23 mouse cellular contexts compared by ENCODE assay signal in genomic region chr17:58104505-58104904, GRCm38 (mm10).
DNase-seq lines count a peak whose midpoint lies in the region; ATAC-seq and TF ChIP-seq lines count a peak whose summit lies in the region.
"Had no signal": no experiment of that assay in that cellular context is flagged by ENCODE, and none has a peak within 500 bp of the region (broad histone marks: within the 10 kb centered on the region; RNA-seq: fewer than 3 reads in every experiment).

No protein-coding gene starts in this region.

- H3K9me3 ChIP-seq in midbrain, embryonic 11.5 days (ENCODE audit: control insufficient read depth, low read length) = no peaks in the 10 kb centered on the region
- no peaks in the 10 kb centered on the region for H3K9me3 ChIP-seq in midbrain, embryonic 10.5 days (replicated peaks)
- H3K9me3 ChIP-seq in midbrain, embryonic 13.5 days = no peaks in the 10 kb centered on the region
- H3K9me3 ChIP-seq in midbrain, postnatal 0 days (ENCODE audit: low read length) = no peaks in the 10 kb centered on the region
- no peaks in the 10 kb centered on the region for H3K9me3 ChIP-seq in midbrain, embryonic 14.5 days (ENCODE audit: control insufficient read depth, low read length)
- H3K9me3 ChIP-seq: embryonic facial prominence, embryonic 10.5 days; embryonic facial prominence, embryonic 12.5 days; forebrain, embryonic 13.5 days; forebrain, embryonic 15.5 days; G1E had no signal

- no peaks in the 10 kb centered on the region for H3K36me3 ChIP-seq in midbrain, embryonic 11.5 days (ENCODE audit: control insufficient read depth, insufficient read depth, low read length)
- H3K36me3 ChIP-seq in midbrain, embryonic 10.5 days = no peaks in the 10 kb centered on the region
- no peaks in the 10 kb centered on the region for H3K36me3 ChIP-seq in midbrain, embryonic 13.5 days
- H3K36me3 ChIP-seq in midbrain, postnatal 0 days (ENCODE audit: insufficient read depth, low read length) = no peaks in the 10 kb centered on the region
- H3K36me3 ChIP-seq in midbrain, embryonic 14.5 days (ENCODE audit: control insufficient read depth, insufficient read depth, low read length) = no peaks in the 10 kb centered on the region
- H3K36me3 ChIP-seq: embryonic facial prominence, embryonic 10.5 days; embryonic facial prominence, embryonic 12.5 days; forebrain, embryonic 15.5 days; G1E had no signal

- no peak overlapping the region for H3K27ac ChIP-seq in midbrain, embryonic 11.5 days (ENCODE audit: low read depth, low read length)
- H3K27ac ChIP-seq in midbrain, embryonic 10.5 days (replicated peaks) = no peak overlapping the region
- no peak overlapping the region for H3K27ac ChIP-seq in midbrain, embryonic 13.5 days
- H3K27ac ChIP-seq in midbrain, postnatal 0 days (ENCODE audit: low read depth, low read length) = no peak overlapping the region
- H3K27ac ChIP-seq in midbrain, embryonic 14.5 days (replicated peaks; ENCODE audit: low read depth, low read length) = no peak overlapping the region
- H3K27ac ChIP-seq: embryonic facial prominence, embryonic 10.5 days; embryonic facial prominence, embryonic 12.5 days; forebrain, embryonic 13.5 days; forebrain, embryonic 15.5 days had no signal

- no peak for DNase-seq in midbrain, embryonic 11.5 days (ENCODE audit: low spot score, missing footprints)
- DNase-seq in midbrain, embryonic 10.5 days (ENCODE audit: low spot score) = no peak
- no peak for DNase-seq in midbrain, postnatal 0 days (ENCODE audit: low spot score)
- peak; percentile 37 for DNase-seq in midbrain, embryonic 14.5 days
- no peak for DNase-seq in adrenal gland, adult 2 months
- no peak for DNase-seq in right cerebral cortex, postnatal 25 days
- DNase-seq: adrenal gland, postnatal 10 days; adrenal gland, postnatal 25 days; cerebellum, adult 11-12 months; cerebellum, adult 2 months; cerebellum, adult 9-10 months; cerebellum, postnatal 10 days; cerebellum, postnatal 25 days; forebrain, postnatal 0 days had no signal

- no peaks in the 10 kb centered on the region for H3K27me3 ChIP-seq in midbrain, embryonic 11.5 days (ENCODE audit: control insufficient read depth, insufficient read depth, low read length)
- H3K27me3 ChIP-seq in midbrain, embryonic 10.5 days (ENCODE audit: low read depth, poor library complexity, severe bottlenecking) = no peaks in the 10 kb centered on the region
- H3K27me3 ChIP-seq in midbrain, embryonic 13.5 days = no peaks in the 10 kb centered on the region
- H3K27me3 ChIP-seq in midbrain, postnatal 0 days (ENCODE audit: insufficient read depth, low read length) = no peaks in the 10 kb centered on the region
- H3K27me3 ChIP-seq in midbrain, embryonic 14.5 days (ENCODE audit: control insufficient read depth, insufficient read depth, low read length) = no peaks in the 10 kb centered on the region
- H3K27me3 ChIP-seq: CH12.LX; embryonic facial prominence, embryonic 12.5 days; forebrain, embryonic 13.5 days; forebrain, embryonic 15.5 days; Patski had no signal

- peak; percentile 57; the same call in 1 of the 2 replicates for ATAC-seq in midbrain, embryonic 11.5 days (ENCODE audit: low FRiP score)
- 0 out of 2 replicates have a peak, but pooled peaks have one; percentile 30 for ATAC-seq in midbrain, embryonic 13.5 days
- ATAC-seq in midbrain, postnatal 0 days (ENCODE audit: low FRiP score) = no peak
- ATAC-seq in midbrain, embryonic 14.5 days (ENCODE audit: low FRiP score, low TSS enrichment) = peak; percentile 35; the same call in 1 of the 2 replicates
- ATAC-seq: activated CD4-positive, CD25-positive, alpha-beta regulatory T cell, adult 4 months; forebrain, embryonic 13.5 days; forebrain, embryonic 15.5 days; forebrain, postnatal 0 days; Patski had no signal

- 53% methylated on average over 2 of the region's 2 CpGs for WGBS in midbrain, embryonic 11.5 days
- 69% methylated on average over 2 of the region's 2 CpGs for WGBS in midbrain, embryonic 10.5 days
- 39% methylated on average over 2 of the region's 2 CpGs for WGBS in midbrain, embryonic 13.5 days
- WGBS in midbrain, postnatal 0 days = 23% methylated on average over 2 of the region's 2 CpGs
- 51% methylated on average over 2 of the region's 2 CpGs for WGBS in midbrain, embryonic 14.5 days

- no peaks in the 10 kb centered on the region for H3K4me1 ChIP-seq in midbrain, embryonic 11.5 days (ENCODE audit: control insufficient read depth, insufficient read depth, low read length)
- H3K4me1 ChIP-seq in midbrain, embryonic 10.5 days = no peaks in the 10 kb centered on the region
- H3K4me1 ChIP-seq in midbrain, embryonic 13.5 days (replicated peaks) = no peaks in the 10 kb centered on the region
- H3K4me1 ChIP-seq in midbrain, postnatal 0 days (ENCODE audit: insufficient read depth, low read length) = no peaks in the 10 kb centered on the region
- H3K4me1 ChIP-seq in midbrain, embryonic 14.5 days (ENCODE audit: control insufficient read depth, insufficient read depth, low read length) = no peaks in the 10 kb centered on the region
- H3K4me1 ChIP-seq: embryonic facial prominence, embryonic 10.5 days; embryonic facial prominence, embryonic 12.5 days; forebrain, embryonic 13.5 days; forebrain, embryonic 15.5 days had no signal

- no peak overlapping the region for H3K4me3 ChIP-seq in midbrain, embryonic 11.5 days (ENCODE audit: low read depth, low read length)
- no peak overlapping the region for H3K4me3 ChIP-seq in midbrain, embryonic 10.5 days
- no peak overlapping the region for H3K4me3 ChIP-seq in midbrain, embryonic 13.5 days (replicated peaks)
- H3K4me3 ChIP-seq in midbrain, postnatal 0 days (ENCODE audit: low read depth, low read length) = no peak overlapping the region
- H3K4me3 ChIP-seq in midbrain, embryonic 14.5 days (replicated peaks; ENCODE audit: low read depth, low read length) = no peak overlapping the region
- H3K4me3 ChIP-seq: embryonic facial prominence, embryonic 10.5 days; embryonic facial prominence, embryonic 12.5 days; forebrain, embryonic 13.5 days; forebrain, embryonic 15.5 days had no signal

- no peak overlapping the region for H3K9ac ChIP-seq in midbrain, embryonic 11.5 days (ENCODE audit: low read length)
- no peak overlapping the region for H3K9ac ChIP-seq in midbrain, embryonic 13.5 days (replicated peaks)
- H3K9ac ChIP-seq in midbrain, postnatal 0 days (replicated peaks; ENCODE audit: low read length, poor library complexity, severe bottlenecking) = no peak overlapping the region
- H3K9ac ChIP-seq in midbrain, embryonic 14.5 days (replicated peaks; ENCODE audit: low read length) = no peak overlapping the region
- H3K9ac ChIP-seq: embryonic facial prominence, embryonic 12.5 days; forebrain, embryonic 13.5 days; forebrain, embryonic 15.5 days; forebrain, postnatal 0 days had no signal

- TF ChIP-seq CTCF in midbrain, postnatal 0 days (IDR thresholded peaks at IDR 0.05) = no peak

- no peak overlapping the region for H3K4me2 ChIP-seq in midbrain, embryonic 11.5 days
- H3K4me2 ChIP-seq in midbrain, embryonic 13.5 days (replicated peaks) = no peak overlapping the region
- H3K4me2 ChIP-seq in midbrain, postnatal 0 days (ENCODE audit: low read depth, low read length, poor library complexity, severe bottlenecking) = no peak overlapping the region
- H3K4me2 ChIP-seq in midbrain, embryonic 14.5 days (ENCODE audit: low read length) = no peak overlapping the region
- H3K4me2 ChIP-seq: embryonic facial prominence, embryonic 12.5 days; forebrain, embryonic 13.5 days; forebrain, embryonic 15.5 days had no signal
